In genomic region chr1:89057430-89057829, GRCm38 (mm10) we compare ENCODE assay signal across 19 mouse cellular contexts. TPM values are rescaled to one million over a fixed set of nuclear protein-coding genes. Genes with fewer than 3 reads are reported as not detected.
DNase-seq lines count a peak whose midpoint lies in the region.
"Had no signal": no experiment of that assay in that cellular context is flagged by ENCODE, and none has a peak within 500 bp of the region (broad histone marks: within the 10 kb centered on the region; RNA-seq: fewer than 3 reads in every experiment).

No protein-coding gene starts in this region.

- peak; percentile 71 to 72 for DNase-seq in frontal cortex, adult 2 months (ENCODE audit: extremely low spot score in 1 of 2, low spot score in 1 of 2)
- DNase-seq in frontal cortex, postnatal 10 days (ENCODE audit: low spot score in 2 of 2), result no peak
- DNase-seq in layer of hippocampus, adult 8-10 months (ENCODE audit: low spot score in 2 of 2), result peak; percentile 35 to 41
- DNase-seq in layer of hippocampus, adult 11-12 months (ENCODE audit: low spot score), result no peak
- peak; percentile 67 for DNase-seq in right cerebral cortex, adult 18-20 months
- DNase-seq in right cerebral cortex, postnatal 14 days, result no peak
- peak; percentile 43 to 61 for DNase-seq in right cerebral cortex, postnatal 36 days (ENCODE audit: low spot score in 2 of 2)
- DNase-seq in adrenal gland, adult 8-10 months, result no peak
- DNase-seq: adrenal gland, postnatal 14 days; cerebellum, adult 11-12 months; cerebellum, adult 9-11 months; heart, postnatal 10 days; kidney, adult 18-20 months; layer of hippocampus, postnatal 36 days; lung, postnatal 36 days; spleen, adult 18-20 months; thymus, adult 18-20 months; thymus, postnatal 25 days had no signal

RNA-seq across cellular contexts. Expression of gene Sh3bp4, which starts 12.8 kb away (rescaled TPM):
- polyA plus RNA-seq in frontal cortex, adult 2 months (2012; rRNA removed), result 17.9 and 20.6 TPM in 2 replicates
- total RNA-seq in layer of hippocampus, adult 8-10 months (2022), result 10 to 100 TPM; 21.2 to 23.1 (median 22.6) TPM
- 10 to 100 TPM; 19.5 to 29.4 (median 26.4) TPM for total RNA-seq in adrenal gland, adult 8-10 months (2022)
- total RNA-seq: MEL had no signal

Comparison
In these comparisons a context has a peak if more than half of its experiments do, and no peak if none do; other contexts are left out.
1. DNase-seq: peak in frontal cortex, adult 2 months (2 of 2), layer of hippocampus, adult 8-10 months (2 of 2), right cerebral cortex, adult 18-20 months (single experiment) and right cerebral cortex, postnatal 36 days (2 of 2); none in frontal cortex, postnatal 10 days (0 of 2), layer of hippocampus, adult 11-12 months (single experiment), right cerebral cortex, postnatal 14 days (single experiment) and adrenal gland, adult 8-10 months (single experiment).